Mouse (Mus musculus) kidney, adult 2 months (tissue): ENCODE data around the gene Gpr39.

ENCODE experiments used
- CTCF ChIP-seq: fragments of 200-500 bp; conservative IDR thresholded peaks from 2 replicates; pipeline ENCODE4 v1.5.1; 2011; ENCODE audit warnings: low read depth, mild to moderate bottlenecking, control low read depth, low read length, moderate library complexity, mixed read lengths; ENCODE audit not compliant: insufficient read depth, insufficient read length
- POLR2A ChIP-seq: fragments of 200-500 bp; IDR thresholded peaks from one replicate; pipeline ENCODE4 v1.6.1; 2011; ENCODE audit warnings: low read depth, low read length, control low read depth

DNA sequence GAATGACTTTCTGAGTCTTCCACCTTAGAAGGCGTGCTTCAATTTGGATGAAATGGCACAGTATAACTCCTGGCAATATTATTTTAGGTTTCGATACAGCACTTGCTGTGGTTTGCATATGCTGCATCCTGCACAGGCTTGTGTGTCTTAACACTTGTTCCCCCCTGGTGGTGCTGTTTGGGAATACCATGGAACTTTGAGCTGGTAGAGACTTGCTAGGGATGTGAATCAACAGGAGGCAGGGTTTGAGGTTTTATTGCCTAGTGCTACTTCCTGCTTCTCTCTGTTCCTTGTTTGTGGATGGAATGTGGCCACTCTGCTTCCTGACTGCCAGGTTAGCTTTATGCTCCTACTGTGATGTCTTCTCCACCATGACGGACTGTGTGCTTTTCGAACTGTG, 15.9 kb upstream of the Gpr39 start:
- TF ChIP-seq CTCF (no peak), POLR2A (no peak)
